Mouse (Mus musculus) liver, embryonic 14.5 days (tissue): Measurements from ENCODE around the gene Itm2b. TPM values are rescaled to one million over a fixed set of nuclear protein-coding genes. Genes with fewer than 3 reads are reported as not detected.

Source experiments
- ATAC-seq: fragments of 200-750 bp; cut with Nextera tagmentation; 2 replicates; pipeline ENCODE4 v1.8.0; 2017; ENCODE audit warnings: moderate number of reproducible peaks, mild to moderate bottlenecking, moderate library complexity; ENCODE audit not compliant: insufficient read depth
- DNase-seq, 3 experiments: peaks; one replicate each; pipeline ENCODE4 v3.0.0-alpha.2; 2012 to 2013; ENCODE audit warnings: low read depth in 3 of 3, low spot score in 3 of 3
- H3K27ac ChIP-seq: fragments of 300-500 bp; sonication (generic); 2 replicates; pipeline ENCODE4 v1.5.1; 2014; ENCODE audit warnings: moderate library complexity, mild to moderate bottlenecking, control low read depth, inconsistent platforms
- H3K27me3 ChIP-seq: fragments of 300-500 bp; sonication (generic); 2 replicates; pipeline ENCODE4 v1.6.1; 2014; ENCODE audit warnings: mild to moderate bottlenecking, low read length, moderate library complexity; ENCODE audit not compliant: control insufficient read depth, insufficient read depth
- H3K36me3 ChIP-seq: fragments of 300-500 bp; sonication (generic); replicated peaks from 2 replicates; pipeline ENCODE4 v1.6.1; 2014; ENCODE audit warnings: low read depth; ENCODE audit not compliant: control insufficient read depth, insufficient read depth
- H3K4me1 ChIP-seq, 2 experiments: fragments of 200-500 bp in 1 of 2; fragments of 300-500 bp in 1 of 2; sonication (generic) in 1 of 2; replicated peaks; 2 replicates each; pipeline ENCODE4 v1.6.1; 2012 to 2014; ENCODE audit warnings: antibody characterized with exemption in 1 of 2, inconsistent platforms in 1 of 2, low read length in 1 of 2; ENCODE audit not compliant: control insufficient read depth in 2 of 2, insufficient read depth in 2 of 2
- H3K4me2 ChIP-seq: fragments of 300-500 bp; sonication (generic); 2 replicates; pipeline ENCODE4 v1.6.1; 2014; ENCODE audit warnings: low read depth, mild to moderate bottlenecking, control low read depth, moderate library complexity
- H3K4me3 ChIP-seq, 2 experiments: fragments of 200-500 bp in 1 of 2; fragments of 300-500 bp in 1 of 2; sonication (generic) in 1 of 2; 2 replicates each; pipeline ENCODE4 v1.5.1; 2012 to 2014; ENCODE audit warnings: low read depth in 2 of 2, low read length in 2 of 2, mild to moderate bottlenecking in 2 of 2, control low read depth in 1 of 2, inconsistent platforms in 1 of 2, moderate library complexity in 1 of 2; ENCODE audit not compliant: insufficient read depth in 1 of 2
- H3K9ac ChIP-seq: fragments of 300-500 bp; sonication (generic); replicated peaks from 2 replicates; pipeline ENCODE4 v1.6.1; 2014; ENCODE audit warnings: mild to moderate bottlenecking, control low read depth, moderate library complexity
- H3K9me3 ChIP-seq: fragments of 300-500 bp; sonication (generic); 2 replicates; pipeline ENCODE4 v1.6.1; 2016; ENCODE audit warnings: low read length, mixed read lengths; ENCODE audit not compliant: control insufficient read depth
- CTCF ChIP-seq: IDR thresholded peaks from 2 replicates; pipeline ENCODE4 v1.5.1; 2016; ENCODE audit warnings: antibody characterized with exemption, low read depth, control low read depth
- EP300 ChIP-seq: IDR thresholded peaks from 2 replicates; pipeline ENCODE4 v1.6.1; 2016; ENCODE audit warnings: antibody characterized with exemption, low read depth
- WGBS: fragments of 180-500 bp; shearing (Covaris S2); extraction: QIAGEN DNeasy Blood & Tissue Kit; methylation state at CpG from one replicate; pipeline ENCODE4 v1.1.7; 2014; ENCODE audit not compliant: insufficient replicate concordance; 5-methylcytosine and 5-hydroxymethylcytosine counted together
- polyA plus RNA-seq, 2 experiments: library from polyadenylated mRNA; depleted of rRNA in 1 of 2; stranded (reverse) in 1 of 2; unstranded in 1 of 2; fragments of >200 nt; fragmentation: Nextera tagmentation in 1 of 2; extraction: Ambion mirVana in 1 of 2; gene quantifications; 2 replicates each; pipeline versions ENCODE4 v1.2.1 to v1.2.3; 2012 to 2014

Gene Itm2b
- polyA plus RNA-seq, 2 experiments, result 206 to 396 TPM

DNA sequence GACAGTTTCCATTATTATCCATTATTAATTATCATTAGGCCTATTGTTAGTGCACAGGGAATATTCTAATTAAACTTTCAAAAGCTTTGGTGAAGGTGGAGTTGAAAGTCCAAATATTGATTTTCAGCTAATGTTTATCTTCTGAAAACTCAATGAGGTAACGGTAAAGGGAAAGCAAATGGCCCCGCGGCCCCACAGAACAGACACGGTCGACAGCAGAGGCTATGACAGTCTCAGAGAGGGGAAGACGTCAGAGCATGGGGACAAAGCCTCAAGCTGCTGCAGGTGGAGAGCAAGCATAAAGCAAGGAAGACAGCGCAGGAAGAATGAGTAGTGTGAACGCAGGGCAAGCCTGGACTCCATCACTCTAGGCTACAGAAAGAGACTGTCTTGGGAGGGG lies 9.2 kb downstream of the Itm2b start:
- DNase-seq (no peak), ATAC-seq (0 out of 2 replicates have a peak, but pooled peaks have one; percentile 8)
- Histone ChIP-seq H3K4me1 (peaks cover 0 to 16% of the 10 kb centered on the region in 2 experiments; a peak in 3 of 4 replicates), H3K27me3 (no peaks in the 10 kb centered on the region), H3K27ac (no peak overlapping the region), H3K4me3 (no peak overlapping the region), H3K9ac (no peak overlapping the region), H3K4me2 (no peak overlapping the region), H3K36me3 (peaks cover 17% of the 10 kb centered on the region), H3K9me3 (no peaks in the 10 kb centered on the region)
- TF ChIP-seq EP300 (no peak), CTCF (no peak)
- WGBS, result 71% methylated on average over 8 of the region's 8 CpGs

DNA sequence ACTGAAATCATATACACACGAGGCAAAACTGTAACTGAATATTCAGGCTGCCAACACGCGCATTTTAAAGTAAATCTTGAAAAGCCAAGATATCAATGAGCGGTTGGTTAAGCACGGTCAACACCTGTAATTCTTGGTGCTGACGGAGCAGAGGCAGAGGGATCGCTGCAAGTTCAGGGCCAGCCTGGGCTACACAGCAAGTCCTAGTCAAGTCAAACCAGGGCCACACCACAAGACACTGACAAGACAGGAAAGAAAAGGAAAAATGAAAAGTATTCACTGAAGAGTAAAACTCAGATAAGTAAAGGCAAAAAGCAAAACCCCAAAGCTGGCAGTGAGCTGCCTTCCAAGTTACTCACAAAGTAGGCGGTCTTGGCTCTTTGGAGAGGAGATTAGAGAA lies 9.6 kb downstream of the Itm2b start:
- Histone ChIP-seq H3K27ac (no peak overlapping the region), H3K9ac (no peak overlapping the region), H3K4me1 (peaks cover 0 to 19% of the 10 kb centered on the region in 2 experiments; a peak in 3 of 4 replicates), H3K27me3 (no peaks in the 10 kb centered on the region), H3K9me3 (no peaks in the 10 kb centered on the region), H3K4me2 (peak overlapping the region; percentile 31), H3K4me3 (no peak overlapping the region), H3K36me3 (peaks cover 15% of the 10 kb centered on the region)
- no peak for TF ChIP-seq EP300
- TF ChIP-seq CTCF, result no peak
- DNase-seq, result no peak
- WGBS, result 82% methylated on average over 8 of the region's 8 CpGs
- ATAC-seq, result no peak

DNA sequence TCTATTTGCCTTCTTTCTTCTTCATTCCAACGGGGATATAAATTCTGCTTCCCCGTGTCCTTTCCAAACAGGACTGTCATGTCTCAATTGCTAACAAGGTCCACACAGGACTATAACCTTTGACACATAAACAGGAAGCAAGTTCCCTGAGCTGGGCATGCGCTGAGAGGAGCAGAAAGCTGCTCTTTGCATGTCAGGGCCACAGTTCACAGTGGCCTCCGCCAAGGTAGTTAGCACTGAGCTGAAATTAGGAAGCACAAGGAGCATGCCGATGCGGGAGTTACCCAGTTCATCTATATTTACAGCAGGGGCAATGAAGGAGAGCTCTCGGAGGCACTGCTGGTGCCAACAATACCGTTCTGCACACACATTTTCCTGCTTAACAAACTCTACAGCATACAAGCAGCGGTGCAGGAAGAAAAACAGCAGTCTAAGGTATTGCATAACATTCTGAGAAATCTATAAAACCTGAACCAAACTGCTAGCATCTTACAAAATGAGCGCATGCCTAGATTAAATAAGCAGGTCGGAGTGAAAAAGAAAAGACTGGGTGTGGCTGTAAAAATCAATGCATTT lies 10.7 kb downstream of the Itm2b start:
- no peaks in the 10 kb centered on the region for H3K27me3 ChIP-seq
- H3K4me3 ChIP-seq, result no peak overlapping the region
- H3K27ac ChIP-seq, result no peak overlapping the region
- H3K9ac ChIP-seq, result no peak overlapping the region
- peak overlapping the region; percentile 31 for H3K4me2 ChIP-seq
- DNase-seq (no peak), ATAC-seq (peak; percentile 47; the same call in 1 of the 2 replicates)
- H3K4me1 ChIP-seq, result peaks cover 6 to 25% of the 10 kb centered on the region in 2 experiments; a peak in 3 of 4 replicates
- WGBS, result 69% methylated on average over 11 of the region's 11 CpGs
- H3K9me3 ChIP-seq, result no peaks in the 10 kb centered on the region
- H3K36me3 ChIP-seq, result peaks cover 9% of the 10 kb centered on the region
- TF ChIP-seq EP300 (no peak), CTCF (no peak)

DNA sequence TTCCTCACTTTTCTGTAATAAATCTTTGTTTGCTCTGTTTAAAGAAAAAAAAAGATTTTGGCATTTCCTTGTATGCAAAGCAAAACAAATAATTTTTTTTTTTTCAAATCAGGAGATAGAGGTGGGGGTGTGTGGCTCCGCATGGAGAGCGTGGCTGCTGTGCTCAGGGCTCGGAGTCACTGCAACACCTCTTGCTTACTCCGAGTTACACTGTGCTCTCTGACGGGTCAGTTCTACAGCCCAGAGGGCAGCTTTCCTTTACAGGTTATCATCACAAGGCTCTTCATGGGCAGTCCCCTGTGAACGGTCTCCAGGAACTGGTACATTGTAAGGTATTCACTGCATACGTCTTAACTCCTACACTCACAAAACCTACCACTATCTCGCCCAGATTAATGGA lies 11.5 kb downstream of the Itm2b start:
- peaks cover 6% of the 10 kb centered on the region for H3K36me3 ChIP-seq

DNA sequence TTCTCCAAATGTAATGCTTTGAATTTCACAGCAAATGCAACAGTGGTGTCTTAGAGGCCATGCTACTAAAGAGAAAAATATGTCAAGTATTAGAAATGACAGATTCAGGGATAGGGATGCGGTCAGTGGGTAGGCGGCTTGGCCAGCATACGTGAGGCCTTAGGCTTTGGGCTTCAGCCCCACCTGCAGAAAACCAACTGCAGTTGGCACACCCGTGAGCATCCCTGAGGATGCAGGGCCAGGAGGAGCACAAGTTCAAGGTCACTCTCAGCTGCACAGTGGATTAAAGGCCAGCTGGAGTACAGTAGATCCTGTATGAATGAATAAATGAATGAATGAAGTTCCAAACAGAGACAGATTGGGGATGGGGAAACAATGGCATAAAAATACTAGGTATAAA lies 12.1 kb downstream of the Itm2b start:
- Histone ChIP-seq H3K4me2 (no peak overlapping the region), H3K27ac (no peak overlapping the region), H3K36me3 (peaks cover 8% of the 10 kb centered on the region), H3K9ac (no peak overlapping the region), H3K4me1 (peaks cover 6 to 27% of the 10 kb centered on the region in 2 experiments; a peak in 3 of 4 replicates), H3K4me3 (no peak overlapping the region), H3K27me3 (no peaks in the 10 kb centered on the region), H3K9me3 (no peaks in the 10 kb centered on the region)
- TF ChIP-seq CTCF (no peak), EP300 (no peak)
- ATAC-seq (no peak), DNase-seq (no peak)
- WGBS, result 81% methylated on average over 4 of the region's 4 CpGs

More for the DNA sequence above, 11.5 kb downstream of the Itm2b start:
- TF ChIP-seq CTCF (no peak), EP300 (no peak)
- peaks cover 6 to 27% of the 10 kb centered on the region in 2 experiments; a peak in 3 of 4 replicates for H3K4me1 ChIP-seq
- 74% methylated on average over 8 of the region's 8 CpGs for WGBS
- H3K9ac ChIP-seq, result no peak overlapping the region
- no peaks in the 10 kb centered on the region for H3K9me3 ChIP-seq
- H3K4me3 ChIP-seq, result no peak overlapping the region
- no peak overlapping the region for H3K4me2 ChIP-seq
- no peak for ATAC-seq
- H3K27me3 ChIP-seq, result no peaks in the 10 kb centered on the region
- no peak overlapping the region for H3K27ac ChIP-seq
- no peak for DNase-seq
